Mouse (Mus musculus): ENCODE results near the gene Gtpbp3. TPM values are rescaled to one million over a fixed set of nuclear protein-coding genes. Genes with fewer than 3 reads are reported as not detected.

Gene Gtpbp3
- total and polyA plus RNA-seq, 3 experiments, result 17.4 to 26.7 (median 20.7) TPM

- peaks cover 11% of the 10 kb centered on the region; the same call in 1 of the 2 replicates for H3K79me2 ChIP-seq (replicated peaks; ENCODE audit: control insufficient read depth, extremely low read depth, insufficient read depth, poor library complexity, severe bottlenecking)
- in situ Hi-C loops (cut with MboI; ENCODE audit: low pct_ligation_motif_present, low pct_unique_long_range_greater_than_20kb, low sequenced_read_pairs) (no loop called here), dilution Hi-C loops (cut with MboI; ENCODE audit: extremely low pct_ligation_motif_present, extremely low pct_unique_long_range_greater_than_20kb, low sequenced_read_pairs) (no loop called here)
- H3K9me3 ChIP-seq (replicated peaks; ENCODE audit: low read length), result no peaks in the 10 kb centered on the region
- no peaks in the 10 kb centered on the region for H3K27me3 ChIP-seq (replicated peaks)
- H3K4me2 ChIP-seq (ENCODE audit: insufficient read depth, low read depth, poor library complexity, severe bottlenecking), result no peak overlapping the region
- no peak overlapping the region for H3K9ac ChIP-seq (ENCODE audit: insufficient read depth, low read depth)
- no peak for DNase-seq (ENCODE audit: extremely low read depth)
- H3K4me1 ChIP-seq (ENCODE audit: control insufficient read depth in 1 of 2, insufficient read depth in 2 of 2), result peaks cover 19 to 71% of the 10 kb centered on the region in 2 experiments
- no peak overlapping the region for H3K27ac ChIP-seq (ENCODE audit: insufficient read depth, low read depth)
- TF ChIP-seq CHD2 (IDR thresholded peaks at IDR 0.05; ENCODE audit: low read length) (0 out of 2 replicates have a peak, but pooled peaks have one; percentile 29), ZC3H11A (IDR thresholded peaks at IDR 0.05; ENCODE audit: low read depth, low read length) (no peak), RCOR1 (conservative IDR thresholded peaks at IDR 0.05; ENCODE audit: low read depth, low read length) (no peak), CTCF (conservative IDR thresholded peaks at IDR 0.05 in 1 of 2, IDR thresholded peaks at IDR 0.05 in 1 of 2; ENCODE audit: low read depth in 2 of 2, low read length in 2 of 2) (peak in 1 of 2 experiments; percentile 45; a peak in 2 of 4 replicates), SMC3 (IDR thresholded peaks at IDR 0.05; ENCODE audit: low read depth, low read length) (no peak)
- H3K4me3 ChIP-seq (replicated peaks in 1 of 3; ENCODE audit: low read depth in 2 of 3, low read length in 2 of 3, poor library complexity in 1 of 3), result no peak overlapping the region
- peaks cover 5 to 15% of the 10 kb centered on the region in 2 experiments for H3K36me3 ChIP-seq (replicated peaks in 1 of 2; ENCODE audit: control insufficient read depth in 1 of 2, insufficient read depth in 1 of 2, low read length in 1 of 2)
These were observed 46.4 kb downstream of the Gtpbp3 start for GRCm38 (mm10) chr8:71534263-71534810.

GRCm38 (mm10) chr8:71535663-71536062, 47.8 kb downstream of the Gtpbp3 start:
- in situ Hi-C loops (cut with MboI; ENCODE audit: low pct_ligation_motif_present, low pct_unique_long_range_greater_than_20kb, low sequenced_read_pairs) (no loop called here), dilution Hi-C loops (cut with MboI; ENCODE audit: extremely low pct_ligation_motif_present, extremely low pct_unique_long_range_greater_than_20kb, low sequenced_read_pairs) (no loop called here)
- Histone ChIP-seq H3K9ac (ENCODE audit: insufficient read depth, low read depth) (peak overlapping the region; percentile 84; the same call in 1 of the 2 replicates), H3K27me3 (replicated peaks) (no peaks in the 10 kb centered on the region), H3K79me2 (replicated peaks; ENCODE audit: control insufficient read depth, extremely low read depth, insufficient read depth, poor library complexity, severe bottlenecking) (peaks cover 11% of the 10 kb centered on the region; the same call in 1 of the 2 replicates), H3K4me2 (ENCODE audit: insufficient read depth, low read depth, poor library complexity, severe bottlenecking) (peak overlapping the region; percentile 90), H3K9me3 (replicated peaks; ENCODE audit: low read length) (no peaks in the 10 kb centered on the region), H3K4me1 (ENCODE audit: control insufficient read depth in 1 of 2, insufficient read depth in 2 of 2) (peaks cover 14 to 59% of the 10 kb centered on the region in 2 experiments), H3K27ac (ENCODE audit: insufficient read depth, low read depth) (peak overlapping the region; percentile 47), H3K4me3 (replicated peaks in 1 of 3; ENCODE audit: low read depth in 2 of 3, low read length in 2 of 3, poor library complexity in 1 of 3) (peak overlapping the region; percentile 83 to 93 (median 89)), H3K36me3 (replicated peaks in 1 of 2; ENCODE audit: control insufficient read depth in 1 of 2, insufficient read depth in 1 of 2, low read length in 1 of 2) (peaks cover 5 to 15% of the 10 kb centered on the region in 2 experiments)
- DNase-seq (ENCODE audit: extremely low read depth), result peak; percentile 79
- peak; percentile 26; the same call in 1 of the 2 replicates for TF ChIP-seq POLR2A (IDR thresholded peaks at IDR 0.05; ENCODE audit: low read depth, low read length)
- TF ChIP-seq USF1 (IDR thresholded peaks at IDR 0.05; ENCODE audit: low read depth, low read length), result no peak
- TF ChIP-seq ETS1 (conservative IDR thresholded peaks at IDR 0.05; ENCODE audit: low read depth, low read length), result peak; percentile 59
- peak; percentile 42; the same call in 1 of the 2 replicates for TF ChIP-seq SIN3A (IDR thresholded peaks at IDR 0.05; ENCODE audit: low read length)
- peak; percentile 51; the same call in 1 of the 2 replicates for TF ChIP-seq BHLHE40 (IDR thresholded peaks at IDR 0.05; ENCODE audit: low read depth, low read length)
- TF ChIP-seq MAZ (IDR thresholded peaks at IDR 0.05; ENCODE audit: low read depth, low read length), result 0 out of 2 replicates have a peak, but pooled peaks have one; percentile 57
- TF ChIP-seq TCF12 (IDR thresholded peaks at IDR 0.05; ENCODE audit: low read depth, low read length), result peak; percentile 70; the same call in 1 of the 2 replicates
- TF ChIP-seq HCFC1 (IDR thresholded peaks at IDR 0.05; ENCODE audit: low read depth, low read length), result no peak
- TF ChIP-seq POLR2AphosphoS2 (IDR thresholded peaks at IDR 0.05; ENCODE audit: low read depth, low read length), result no peak
- 0 out of 2 replicates have a peak, but pooled peaks have one; percentile 18 for TF ChIP-seq EP300 (IDR thresholded peaks at IDR 0.05; ENCODE audit: low read length)
- TF ChIP-seq CTCF (conservative IDR thresholded peaks at IDR 0.05 in 1 of 2, IDR thresholded peaks at IDR 0.05 in 1 of 2; ENCODE audit: low read depth in 2 of 2, low read length in 2 of 2), result 0 out of 4 replicates have a peak, but pooled peaks of 1 of the 2 experiments have one; percentile 12
- TF ChIP-seq MEF2A (IDR thresholded peaks at IDR 0.05; ENCODE audit: borderline replicate concordance, low read depth, low read length), result peak; percentile 34; the same call in 1 of the 2 replicates
- peak; percentile 67; the same call in 1 of the 2 replicates for TF ChIP-seq CHD2 (IDR thresholded peaks at IDR 0.05; ENCODE audit: low read length)
- peak; percentile 62 for TF ChIP-seq IRF4 (IDR thresholded peaks at IDR 0.05; ENCODE audit: low read depth, low read length)
- no peak for TF ChIP-seq USF2 (conservative IDR thresholded peaks at IDR 0.05; ENCODE audit: low read depth, low read length)
- no peak for TF ChIP-seq E2F4 (IDR thresholded peaks at IDR 0.05; ENCODE audit: insufficient replicate concordance, low read depth, low read length)
